Mouse (Mus musculus): ENCODE results near the gene Spag7.

DNA sequence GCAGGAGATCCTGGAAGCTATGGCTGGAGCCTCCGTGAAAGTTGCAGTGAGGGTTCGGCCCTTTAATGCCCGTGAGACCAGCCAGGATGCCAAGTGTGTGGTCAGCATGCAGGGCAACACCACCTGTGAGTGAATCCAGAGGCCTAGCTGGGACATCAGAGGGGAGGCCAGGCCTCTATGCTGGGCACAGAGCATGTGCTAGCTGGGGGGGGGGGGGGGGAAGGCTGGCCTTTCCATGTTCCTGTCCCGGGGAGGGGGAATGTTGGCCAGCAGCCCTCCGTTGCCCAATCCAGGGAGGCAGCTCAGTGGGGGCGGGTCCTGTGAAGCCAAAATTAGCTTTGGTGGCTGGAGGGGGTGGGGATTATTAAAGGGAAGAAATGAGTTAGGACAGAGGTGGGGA, 33.6 kb upstream of the Spag7 start:
- TF ChIP-seq CTCF (IDR thresholded peaks at IDR 0.05; ENCODE audit: control insufficient read depth, insufficient read depth, insufficient replicate concordance, low read depth, low read length), result no peak
- TF ChIP-seq POLR2A (IDR thresholded peaks at IDR 0.05; ENCODE audit: control insufficient read depth, low read depth, low read length), result no peak
